Mouse (Mus musculus): ENCODE data around the gene Msantd1. TPM values are rescaled to one million over a fixed set of nuclear protein-coding genes. Genes with fewer than 3 reads are reported as not detected.
A peak's percentile ranks its signal among the peaks of the same experiment; 100 is the strongest.
"Not testable (repeated sequence)": the region's sequence is repeated elsewhere in the genome, so short reads cannot be mapped to it uniquely, and the experiment has no call there.

Msantd1 gene
- total RNA-seq (2015; ENCODE audit: low replicate concordance): not detected in 2 replicates
- total RNA-seq (2017; ENCODE audit: low replicate concordance): 8.2 TPM in 1 of 2 replicates, not detected in the other

- ATAC-seq (replicated peaks; ENCODE audit: low FRiP score, poor library complexity, severe bottlenecking): no peak
These were observed at the start of gene Msantd1 for GRCm38 (mm10) chr5:34907910-34908725. Gene Msantd1 (plus strand): TSS chr5:34908012.

- ATAC-seq (replicated peaks; ENCODE audit: low FRiP score, poor library complexity, severe bottlenecking): peak; percentile 65
These were observed 42.4 kb upstream of the Msantd1 start for GRCm38 (mm10) chr5:34865367-34865766.

- not testable (repeated sequence) for ATAC-seq (replicated peaks; ENCODE audit: low FRiP score, poor library complexity, severe bottlenecking)
These were observed 27.5 kb upstream of the Msantd1 start for GRCm38 (mm10) chr5:34880307-34880706.

GRCm38 (mm10) chr5:34881023-34881422, 26.8 kb upstream of the Msantd1 start:
- ATAC-seq (replicated peaks; ENCODE audit: low FRiP score, poor library complexity, severe bottlenecking): peak; percentile 80

- ATAC-seq (replicated peaks; ENCODE audit: low FRiP score, poor library complexity, severe bottlenecking): no peak
These were observed 22.6 kb upstream of the Msantd1 start for GRCm38 (mm10) chr5:34885250-34885649.

- no peak for ATAC-seq (replicated peaks; ENCODE audit: low FRiP score, poor library complexity, severe bottlenecking)
These were observed 18.6 kb upstream of the Msantd1 start for GRCm38 (mm10) chr5:34889252-34889651.

GRCm38 (mm10) chr5:34896697-34897453, 10.9 kb upstream of the Msantd1 start:
- peak; percentile 93 for ATAC-seq (replicated peaks; ENCODE audit: low FRiP score, poor library complexity, severe bottlenecking)

GRCm38 (mm10) chr5:34899787-34900469, 7.9 kb upstream of the Msantd1 start:
- ATAC-seq (replicated peaks; ENCODE audit: low FRiP score, poor library complexity, severe bottlenecking): no peak

- no peak for ATAC-seq (replicated peaks; ENCODE audit: low FRiP score, poor library complexity, severe bottlenecking)
These were observed 5.4 kb upstream of the Msantd1 start for GRCm38 (mm10) chr5:34902371-34902770.

- ATAC-seq (replicated peaks; ENCODE audit: low FRiP score, poor library complexity, severe bottlenecking): no peak
These were observed 4.9 kb upstream of the Msantd1 start for GRCm38 (mm10) chr5:34902811-34903385.

GRCm38 (mm10) chr5:34904412-34904811, 3.4 kb upstream of the Msantd1 start:
- ATAC-seq (replicated peaks; ENCODE audit: low FRiP score, poor library complexity, severe bottlenecking): no peak

GRCm38 (mm10) chr5:34907230-34907629, 582 bp upstream of the Msantd1 start:
- no peak for ATAC-seq (replicated peaks; ENCODE audit: low FRiP score, poor library complexity, severe bottlenecking)

GRCm38 (mm10) chr5:34908726-34909633, 1.2 kb downstream of the Msantd1 start:
- peak; percentile 8; the same call in 1 of the 2 replicates for ATAC-seq (replicated peaks; ENCODE audit: low FRiP score, poor library complexity, severe bottlenecking)

GRCm38 (mm10) chr5:34909634-34910503, 2.1 kb downstream of the Msantd1 start:
- peak; percentile 84 for ATAC-seq (replicated peaks; ENCODE audit: low FRiP score, poor library complexity, severe bottlenecking)

GRCm38 (mm10) chr5:34910504-34910815, 2.6 kb downstream of the Msantd1 start:
- peak; percentile 54 for ATAC-seq (replicated peaks; ENCODE audit: low FRiP score, poor library complexity, severe bottlenecking)

- peak; percentile 80 for ATAC-seq (replicated peaks; ENCODE audit: low FRiP score, poor library complexity, severe bottlenecking)
These were observed 8.0 kb downstream of the Msantd1 start for GRCm38 (mm10) chr5:34915801-34916200.

- no peak for ATAC-seq (replicated peaks; ENCODE audit: low FRiP score, poor library complexity, severe bottlenecking)
These were observed 9.4 kb downstream of the Msantd1 start for GRCm38 (mm10) chr5:34917234-34917655.

GRCm38 (mm10) chr5:34918785-34919184, 11.0 kb downstream of the Msantd1 start:
- peak; percentile 11; the same call in 1 of the 2 replicates for ATAC-seq (replicated peaks; ENCODE audit: low FRiP score, poor library complexity, severe bottlenecking)
